Mouse (Mus musculus): ENCODE measurements around the gene Rbm45.

The Rbm45 gene

DNA sequence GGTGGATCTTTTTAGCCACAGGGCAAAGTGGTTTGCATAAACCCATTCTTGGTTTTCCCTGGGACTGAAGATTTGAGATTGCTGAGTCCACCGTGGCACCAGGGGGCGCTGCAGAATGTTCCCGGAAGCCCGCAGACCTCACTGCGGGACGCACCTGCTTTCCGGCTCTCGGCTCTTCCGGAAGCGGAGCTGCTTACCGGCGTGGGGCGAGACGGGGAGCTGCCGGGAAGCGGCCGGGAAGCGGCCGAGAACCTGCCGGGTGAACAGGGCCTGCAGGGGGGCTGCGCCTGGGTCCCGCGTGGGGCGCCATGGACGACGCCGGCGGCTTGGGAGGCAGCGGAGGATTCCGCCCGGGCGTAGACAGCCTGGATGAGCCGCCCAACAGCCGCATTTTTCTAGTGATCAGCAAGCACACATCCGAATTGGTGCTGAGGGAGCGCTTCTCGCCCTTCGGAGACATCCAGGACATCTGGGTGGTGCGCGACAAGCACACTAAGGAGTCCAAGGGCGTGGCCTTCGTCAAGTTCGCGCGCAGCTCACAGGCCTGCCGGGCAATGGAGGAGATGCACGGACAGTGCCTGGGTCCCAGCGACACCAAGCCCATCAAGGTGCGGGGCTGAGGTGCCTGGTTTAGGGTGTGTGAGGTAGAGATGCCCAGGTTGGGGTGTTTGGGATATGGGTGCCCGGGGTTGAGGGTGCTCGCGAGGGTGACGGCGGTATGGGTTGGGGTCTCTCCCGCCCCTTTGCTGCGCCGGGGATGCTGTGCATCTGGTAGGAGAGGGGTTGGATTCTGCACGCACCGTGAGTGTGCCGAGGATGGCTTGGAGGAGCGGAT is at the start of gene Rbm45:
Rbm45 (plus strand) TSS at position 164 of the 835 bp plus-strand sequence.
- CTCF ChIA-PET = interaction anchor here (0.6 to 5.3 kb wide), 23 partner anchors 8 to 304 kb away, joined by 3 to 54 read pairs (median 4); partner anchors contain the start of genes Prkra (in 2 of the 4), Cyct (in 1 of the 4), Pde11a (in 1 of the 4) and Pjvk (in 1 of the 4)
- POLR2A ChIA-PET = interaction anchor here in 3 of 4 experiments (0.5 to 3.0 kb wide), 22 partner anchors 9 to 525 kb away, joined by 3 to 15 read pairs (median 5); partner anchors contain the start of genes Cyct (in 3 of the 3), Pjvk (in 3 of the 3), Prkra (in 3 of the 3) and Osbpl6 (in 1 of the 3)

GRCm38 (mm10) chr2:76320336-76320735 is 49.4 kb upstream of the Rbm45 start:
- CTCF ChIA-PET = interaction anchor here in 1 of 4 experiments (0.8 kb wide), 1 partner anchor 205 kb away, joined by 3 read pairs; no protein-coding TSS in a partner anchor
- POLR2A ChIA-PET = interaction anchor here in 1 of 4 experiments (0.6 kb wide), 1 partner anchor 32 kb away, joined by 3 read pairs; no protein-coding TSS in a partner anchor

GRCm38 (mm10) chr2:76323185-76323875 is 46.5 kb upstream of the Rbm45 start:
- POLR2A ChIA-PET = interaction anchor here in 2 of 4 experiments (0.5 to 1.2 kb wide), 2 partner anchors 16 to 18 kb away, joined by 3 read pairs; partner anchors contain the start of gene Pde11a (in 1 of the 2)
- CTCF ChIA-PET = interaction anchor here in 1 of 4 experiments (0.6 kb wide), 1 partner anchor 37 kb away, joined by 3 read pairs; no protein-coding TSS in a partner anchor

GRCm38 (mm10) chr2:76324463-76324862 is 45.3 kb upstream of the Rbm45 start:
- POLR2A ChIA-PET = interaction anchor here in 1 of 4 experiments (0.6 kb wide), 1 partner anchor 23 kb away, joined by 4 read pairs; no protein-coding TSS in a partner anchor

DNA sequence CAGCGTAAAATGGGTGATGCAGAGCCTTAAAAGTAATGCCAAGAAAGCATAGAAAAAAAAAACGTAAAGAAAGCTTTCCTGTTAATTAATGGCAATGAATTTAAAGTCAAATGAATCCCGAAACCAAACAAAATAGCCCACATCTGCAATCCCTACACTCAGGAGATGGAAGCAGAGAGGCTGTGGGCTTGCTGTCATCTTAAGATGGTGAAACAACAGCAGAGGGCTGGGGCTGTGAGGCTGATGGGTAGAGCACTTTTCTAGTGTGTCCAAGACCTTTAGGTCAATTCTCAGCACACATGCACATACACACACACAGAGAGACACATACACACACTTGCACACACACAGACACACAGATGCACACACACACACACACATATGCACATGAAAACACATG is 43.6 kb upstream of the Rbm45 start:
- ChIA-PET POLR2A (no interaction called here), CTCF (no interaction called here)

More at GRCm38 (mm10) chr2:76324463-76324862, 45.3 kb upstream of the Rbm45 start:
- CTCF ChIA-PET = no interaction called here

DNA sequence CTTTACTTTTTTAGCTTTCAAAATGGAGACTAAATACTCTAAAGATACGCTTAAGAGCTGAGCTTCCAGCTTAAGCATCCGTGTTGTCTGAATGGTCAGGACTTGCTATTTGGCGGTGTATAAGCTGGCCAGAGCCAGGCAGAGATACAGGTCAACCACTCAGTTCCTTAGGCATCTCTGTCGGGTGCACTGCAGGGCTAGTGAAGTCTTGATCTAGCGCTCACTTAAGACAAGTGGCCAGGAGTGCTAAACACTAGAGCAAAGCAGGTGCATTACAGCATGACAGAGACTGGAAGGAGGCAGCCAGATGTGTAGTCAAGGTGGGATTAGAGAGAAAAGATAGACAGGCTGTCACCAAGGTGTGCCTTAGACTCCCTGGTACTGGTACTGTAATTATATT is 39.7 kb upstream of the Rbm45 start:
- POLR2A ChIA-PET = no interaction called here
- CTCF ChIA-PET = interaction anchor here in 1 of 4 experiments (0.6 kb wide), 1 partner anchor 32 kb away, joined by 3 read pairs; no protein-coding TSS in a partner anchor

- CTCF ChIA-PET = interaction anchor here in 1 of 4 experiments (1.1 to 1.2 kb wide), 2 partner anchors 37 to 216 kb away, joined by 3 read pairs; partner anchors contain the start of gene Rbm45
- POLR2A ChIA-PET = no interaction called here
Measured at GRCm38 (mm10) chr2:76332161-76332805, 37.5 kb upstream of the Rbm45 start.

DNA sequence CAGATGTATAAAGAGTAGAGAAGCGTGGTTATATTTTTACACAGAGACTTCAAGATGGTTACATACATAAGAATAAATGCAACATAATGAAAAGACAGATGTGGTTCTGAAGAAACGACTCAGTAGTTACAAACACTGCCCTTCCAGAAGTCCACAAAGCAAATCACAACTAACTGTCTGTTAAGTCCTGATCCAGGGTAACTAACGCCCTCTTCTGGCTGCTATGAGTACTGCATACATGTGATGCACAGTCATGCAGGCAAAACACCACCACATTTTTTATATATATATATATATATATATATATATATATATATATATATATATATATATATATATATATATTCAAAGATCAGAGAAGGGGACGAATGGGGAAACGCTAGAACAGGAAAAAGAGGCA is 35.2 kb upstream of the Rbm45 start:
- POLR2A ChIA-PET = interaction anchor here in 2 of 4 experiments (1.0 kb wide), 2 partner anchors 72 to 503 kb away, joined by 3 read pairs; partner anchors contain the start of gene Agps (in 1 of the 2)
- CTCF ChIA-PET = interaction anchor here in 2 of 4 experiments (0.6 to 1.4 kb wide), 3 partner anchors 27 to 357 kb away, joined by 3 to 4 read pairs (median 3); no protein-coding TSS in a partner anchor

GRCm38 (mm10) chr2:76338215-76339156 is 31.3 kb upstream of the Rbm45 start, which contains the start of gene Pde11a:
Gene Pde11a, minus strand, starts transcription at chr2:76338774.
- ChIA-PET POLR2A (interaction anchor here in 3 of 4 experiments (0.5 to 1.5 kb wide), 10 partner anchors 7 to 342 kb away, joined by 3 to 5 read pairs (median 4); partner anchors contain the start of gene Cyct (in 2 of the 3)), CTCF (interaction anchor here (0.6 to 2.0 kb wide), 7 partner anchors 8 to 475 kb away, joined by 3 to 7 read pairs (median 3); partner anchors contain the start of gene Rbm45 (in 1 of the 4))

- POLR2A ChIA-PET = interaction anchor here in 1 of 4 experiments (0.7 kb wide), 1 partner anchor 47 kb away, joined by 3 read pairs; no protein-coding TSS in a partner anchor
- CTCF ChIA-PET = interaction anchor here in 1 of 4 experiments (0.6 kb wide), 1 partner anchor 630 kb away, joined by 4 read pairs; no protein-coding TSS in a partner anchor
Measured at GRCm38 (mm10) chr2:76342146-76342545, 27.6 kb upstream of the Rbm45 start.

DNA sequence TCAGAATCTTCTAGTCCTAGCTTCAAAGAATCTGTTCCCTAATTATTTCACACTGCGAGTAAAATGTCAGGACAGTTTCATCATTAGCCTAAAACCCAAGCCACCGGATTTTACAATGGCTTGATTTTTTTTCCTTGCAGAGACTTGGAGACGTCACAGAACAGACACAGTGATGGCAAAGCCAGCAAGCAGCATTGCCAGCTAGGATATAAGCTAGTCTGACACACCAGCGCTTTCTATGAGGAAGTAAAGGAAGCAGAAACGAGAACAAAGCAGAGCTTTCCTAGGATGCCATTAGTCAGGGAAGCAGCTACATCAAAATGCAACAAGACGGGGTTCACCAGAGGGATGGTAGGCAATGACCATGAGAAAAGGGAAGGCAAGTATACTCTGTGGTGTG is 21.9 kb upstream of the Rbm45 start:
- ChIA-PET POLR2A (interaction anchor here in 2 of 4 experiments (0.6 to 1.6 kb wide), 2 partner anchors 9 to 12 kb away, joined by 3 to 5 read pairs; partner anchors contain the start of gene Cyct (in 1 of the 2)), CTCF (interaction anchor here in 2 of 4 experiments (0.6 to 1.3 kb wide), 2 partner anchors 120 to 285 kb away, joined by 3 read pairs; no protein-coding TSS in a partner anchor)

DNA sequence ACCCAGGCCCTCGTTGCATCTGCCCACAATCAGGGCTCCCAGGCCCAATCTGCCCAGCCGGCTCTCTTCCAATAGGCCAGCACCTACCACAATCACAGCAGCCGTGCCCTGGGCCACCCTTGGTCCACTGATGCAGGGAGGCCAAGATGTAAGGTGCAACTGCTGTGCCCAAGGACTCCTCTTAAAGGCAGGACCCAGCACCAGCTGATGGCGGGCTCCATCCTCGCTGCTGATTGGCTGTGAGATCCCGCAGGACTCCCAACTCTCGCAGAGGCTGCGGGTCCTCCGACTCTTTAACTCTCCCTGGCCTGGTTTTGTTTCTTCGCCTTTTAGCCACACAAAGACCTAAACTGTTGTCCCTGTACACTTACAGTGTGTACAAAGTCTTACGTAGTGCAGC is 9.6 kb upstream of the Rbm45 start, which contains the start of gene Cyct:
Cyct (minus strand) TSS at position 225 of the 400 bp plus-strand sequence.
- POLR2A ChIA-PET = interaction anchor here in 3 of 4 experiments (0.6 to 3.8 kb wide), 16 partner anchors 9 to 453 kb away, joined by 3 to 15 read pairs (median 4); partner anchors contain the start of genes Rbm45 (in 3 of the 3), Pde11a (in 2 of the 3), Pjvk (in 1 of the 3) and Prkra (in 1 of the 3)
- CTCF ChIA-PET = interaction anchor here in 2 of 4 experiments (1.0 to 3.9 kb wide), 5 partner anchors 10 to 395 kb away, joined by 3 to 38 read pairs (median 4); partner anchors contain the start of gene Rbm45 (in 1 of the 2)

GRCm38 (mm10) chr2:76362111-76362510 is 7.7 kb upstream of the Rbm45 start:
- CTCF ChIA-PET = interaction anchor here (0.5 to 3.9 kb wide), 31 partner anchors 8 to 758 kb away, joined by 3 to 38 read pairs (median 4); partner anchors contain the start of genes Pde11a (in 1 of the 4), Pjvk (in 1 of the 4), Prkra (in 1 of the 4) and Rbm45 (in 1 of the 4)
- POLR2A ChIA-PET = interaction anchor here in 3 of 4 experiments (0.5 to 2.2 kb wide), 8 partner anchors 9 to 285 kb away, joined by 3 to 5 read pairs (median 4); partner anchors contain the start of genes Pde11a (in 1 of the 3) and Prkra (in 1 of the 3)

DNA sequence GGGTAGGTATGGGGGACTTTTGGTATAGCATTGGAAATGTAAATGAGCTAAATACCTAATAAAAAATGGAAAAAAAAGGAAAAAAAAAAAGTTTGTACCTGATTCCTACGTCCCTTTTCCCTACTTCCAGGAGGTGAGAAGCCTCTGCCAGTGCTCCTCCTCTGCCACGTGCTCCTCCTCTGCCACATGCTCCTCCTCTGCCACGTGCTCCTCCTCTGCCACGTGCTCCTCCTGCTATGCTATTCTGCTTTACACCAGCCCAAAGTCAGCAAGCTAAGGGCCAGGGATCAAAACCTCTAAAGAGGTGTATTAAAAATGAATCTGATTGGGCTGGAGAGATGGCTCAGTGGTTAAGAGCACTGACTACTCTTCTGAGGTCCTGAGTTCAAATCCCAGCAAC is 4.0 kb upstream of the Rbm45 start:
- ChIA-PET POLR2A (no interaction called here), CTCF (interaction anchor here in 2 of 4 experiments (0.7 to 5.3 kb wide), 4 partner anchors 251 to 543 kb away, joined by 4 to 54 read pairs (median 19); no protein-coding TSS in a partner anchor)

GRCm38 (mm10) chr2:76367188-76367922 is 2.4 kb upstream of the Rbm45 start:
- POLR2A ChIA-PET = interaction anchor here in 3 of 4 experiments (0.8 to 1.5 kb wide), 6 partner anchors 9 to 295 kb away, joined by 3 to 5 read pairs (median 3); no protein-coding TSS in a partner anchor
- CTCF ChIA-PET = interaction anchor here (0.6 to 5.3 kb wide), 22 partner anchors 15 to 709 kb away, joined by 3 to 54 read pairs (median 4); partner anchors contain the start of genes Pjvk (in 2 of the 4) and Prkra (in 2 of the 4)
